Mouse (Mus musculus) embryonic facial prominence, embryonic 14.5 days (tissue): ENCODE results near the gene Inhbc. TPM values are rescaled to one million over a fixed set of nuclear protein-coding genes. Genes with fewer than 3 reads are reported as not detected.

Experiments used
- ATAC-seq: fragments of 200-750 bp; cut with Nextera tagmentation; 2 replicates; pipeline ENCODE4 v1.8.0; 2017; ENCODE audit warnings: low read depth, moderate number of reproducible peaks, moderate TSS enrichment
- DNase-seq: peaks from one replicate; pipeline ENCODE4 v3.0.0-alpha.2; 2015; ENCODE audit warnings: low spot score
- H3K27ac ChIP-seq: fragments of 300-500 bp; sonication (generic); replicated peaks from 2 replicates; pipeline ENCODE4 v1.5.1; 2014; ENCODE audit warnings: low read depth, mild to moderate bottlenecking, low read length, moderate library complexity
- H3K27me3 ChIP-seq: fragments of 300-500 bp; sonication (generic); replicated peaks from 2 replicates; pipeline ENCODE4 v1.6.1; 2014; ENCODE audit warnings: low read length; ENCODE audit not compliant: control insufficient read depth, insufficient read depth
- H3K36me3 ChIP-seq: fragments of 300-500 bp; sonication (generic); 2 replicates; pipeline ENCODE4 v1.6.1; 2014; ENCODE audit warnings: low read length, mixed read lengths; ENCODE audit not compliant: control insufficient read depth, insufficient read depth
- H3K4me1 ChIP-seq: fragments of 300-500 bp; sonication (generic); 2 replicates; pipeline ENCODE4 v1.6.1; 2014; ENCODE audit warnings: antibody characterized with exemption, low read length; ENCODE audit not compliant: control insufficient read depth, insufficient read depth
- H3K4me2 ChIP-seq: fragments of 300-500 bp; sonication (generic); 2 replicates; pipeline ENCODE4 v1.6.1; 2014; ENCODE audit warnings: low read depth, mild to moderate bottlenecking, low read length, moderate library complexity, mixed read lengths
- H3K4me3 ChIP-seq: fragments of 300-500 bp; sonication (generic); 2 replicates; pipeline ENCODE4 v1.5.1; 2014; ENCODE audit warnings: low read depth, mild to moderate bottlenecking, low read length
- H3K9ac ChIP-seq: fragments of 300-500 bp; sonication (generic); 2 replicates; pipeline ENCODE4 v1.6.1; 2014; ENCODE audit warnings: low read depth, mild to moderate bottlenecking, low read length, moderate library complexity, mixed read lengths
- H3K9me3 ChIP-seq: fragments of 300-500 bp; sonication (generic); 2 replicates; pipeline ENCODE4 v1.6.1; 2016; ENCODE audit warnings: low read length; ENCODE audit not compliant: control insufficient read depth
- whole genome bisulfite sequencing: fragments of 180-500 bp; shearing (Covaris S2); extraction: QIAGEN DNeasy Blood & Tissue Kit; methylation state at CpG from one replicate; pipeline ENCODE4 v1.1.7; 2014; 5-methylcytosine and 5-hydroxymethylcytosine counted together
- polyA plus RNA-seq: library from polyadenylated mRNA; unstranded; fragments of >200 nt; fragmentation: Nextera tagmentation; extraction: Ambion mirVana; gene quantifications from 2 replicates; pipeline ENCODE4 v1.2.1, GENCODE M21; 2014

Gene Inhbc
- polyA plus RNA-seq, 1 experiment from 2014 or later, result not detected

DNA sequence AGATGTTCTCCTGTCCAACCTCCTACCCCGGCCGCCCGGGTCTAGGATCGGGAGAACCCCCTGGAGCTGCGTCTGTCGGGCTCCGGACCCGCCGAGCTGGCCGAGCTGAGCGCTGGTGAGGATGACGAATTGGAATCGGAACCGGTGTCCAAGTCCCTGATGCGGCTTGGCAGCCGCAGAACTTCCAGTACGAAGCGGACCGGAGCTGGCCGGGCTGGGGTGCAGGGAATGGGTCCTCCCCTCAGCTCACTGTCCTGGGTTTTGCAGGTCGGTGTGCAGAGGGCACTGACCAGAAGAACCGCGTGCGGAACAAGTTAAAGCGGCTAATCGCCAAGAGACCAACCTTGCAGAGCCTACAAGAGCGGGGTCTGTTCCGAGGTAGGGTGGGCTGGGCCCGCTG lies 43.4 kb downstream of the Inhbc start:
- H3K27ac ChIP-seq, result no peak overlapping the region
- peak overlapping the region; percentile 39 for H3K4me3 ChIP-seq
- ATAC-seq, result no peak
- H3K4me1 ChIP-seq, result 0 out of 2 replicates have a peak, but pooled peaks cover 9% of the 10 kb centered on the region
- no peak for DNase-seq
- peaks cover 12% of the 10 kb centered on the region for H3K36me3 ChIP-seq
- no peaks in the 10 kb centered on the region for H3K9me3 ChIP-seq
- H3K27me3 ChIP-seq, result peaks cover 58% of the 10 kb centered on the region
- H3K4me2 ChIP-seq, result peak overlapping the region; percentile 61
- 10% methylated on average over 29 of the region's 29 CpGs for WGBS
- H3K9ac ChIP-seq, result peak overlapping the region; percentile 43

DNA sequence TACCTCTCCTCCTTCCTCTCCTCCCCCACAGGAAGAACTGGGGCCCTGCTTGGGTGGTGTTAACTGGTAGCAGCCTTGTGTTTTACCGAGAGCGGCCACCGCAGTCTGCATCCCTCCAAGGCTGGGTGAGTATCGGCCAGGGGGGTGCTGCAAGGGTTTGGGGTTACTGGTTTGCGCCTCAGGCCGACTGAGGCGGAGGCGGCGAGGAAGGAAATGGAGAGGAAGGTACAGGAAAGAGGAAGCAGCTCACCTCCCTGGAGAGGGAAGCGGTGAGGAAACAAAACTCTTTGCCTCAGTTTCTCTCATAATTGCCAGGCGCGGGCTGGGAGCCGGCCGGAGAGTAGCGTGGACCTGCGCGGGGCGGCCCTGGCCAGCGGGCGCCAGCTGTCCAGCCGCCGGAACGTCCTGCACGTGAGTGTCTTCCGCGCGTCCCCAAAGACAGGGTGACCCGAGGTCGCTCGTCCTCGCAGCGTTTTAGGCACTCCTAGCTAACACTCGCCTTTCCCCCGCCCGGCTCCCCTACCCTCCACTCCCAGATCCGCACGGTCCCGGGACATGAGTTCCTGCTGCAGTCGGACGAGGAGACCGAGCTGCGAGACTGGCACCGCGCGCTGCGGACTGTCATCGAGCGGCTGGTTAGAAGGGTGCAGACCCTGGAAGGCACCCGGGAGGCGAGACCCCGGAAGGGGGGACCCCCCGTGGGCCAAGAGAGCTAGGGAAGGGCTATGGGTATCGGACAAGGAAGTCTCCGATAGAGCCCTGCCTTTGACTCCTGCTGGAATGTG lies 44.0 kb downstream of the Inhbc start:
- DNase-seq (no peak), ATAC-seq (peak; percentile 32)
- Histone ChIP-seq H3K4me2 (peak overlapping the region; percentile 61), H3K4me1 (0 out of 2 replicates have a peak, but pooled peaks cover 9% of the 10 kb centered on the region), H3K27me3 (peaks cover 58% of the 10 kb centered on the region), H3K27ac (no peak overlapping the region), H3K9me3 (no peaks in the 10 kb centered on the region), H3K4me3 (peak overlapping the region; percentile 39), H3K9ac (peak overlapping the region; percentile 43), H3K36me3 (peaks cover 7% of the 10 kb centered on the region; the same call in 1 of the 2 replicates)
- WGBS, result 3% methylated on average over 38 of the region's 54 CpGs

- 30% methylated on average over 14 of the region's 14 CpGs for WGBS
- no peak for DNase-seq
- peaks cover 58% of the 10 kb centered on the region for H3K27me3 ChIP-seq
Observed at GRCm38 (mm10) chr10:127325454-127326016, 44.7 kb downstream of the Inhbc start.

DNA sequence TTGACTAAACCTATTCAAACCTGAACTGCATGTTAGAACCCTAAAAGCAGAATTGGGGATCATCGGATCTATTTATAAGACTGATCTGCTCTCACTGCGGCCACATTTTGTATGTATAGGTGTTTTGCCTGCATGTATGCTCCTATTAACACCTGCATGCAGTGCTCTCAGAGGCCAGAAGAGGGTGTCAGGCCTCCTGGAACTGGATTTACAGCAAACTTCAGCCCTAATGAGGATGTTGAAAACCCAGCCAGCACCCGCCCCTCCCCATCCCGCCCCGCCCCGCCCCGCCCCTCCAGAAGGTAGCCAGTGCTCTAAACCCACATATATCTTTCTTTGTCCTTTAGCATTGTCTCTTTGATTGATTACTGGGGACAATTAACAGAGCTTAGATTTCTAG lies 45.7 kb downstream of the Inhbc start:
- Histone ChIP-seq H3K4me2 (no peak overlapping the region), H3K4me1 (0 out of 2 replicates have a peak, but pooled peaks cover 9% of the 10 kb centered on the region), H3K27me3 (peaks cover 58% of the 10 kb centered on the region), H3K4me3 (no peak overlapping the region), H3K9me3 (no peaks in the 10 kb centered on the region), H3K27ac (no peak overlapping the region), H3K36me3 (no peaks in the 10 kb centered on the region), H3K9ac (no peak overlapping the region)
- DNase-seq (peak; percentile 76), ATAC-seq (no peak)
- 8% methylated on average over 7 of the region's 7 CpGs for whole genome bisulfite sequencing

More at GRCm38 (mm10) chr10:127325454-127326016, 44.7 kb downstream of the Inhbc start:
- no peaks in the 10 kb centered on the region for H3K9me3 ChIP-seq
- ATAC-seq, result no peak
- 0 out of 2 replicates have a peak, but pooled peaks cover under 1% of the 10 kb centered on the region for H3K36me3 ChIP-seq
- no peak overlapping the region for H3K27ac ChIP-seq
- peak overlapping the region; percentile 43; the same call in 1 of the 2 replicates for H3K9ac ChIP-seq
- peak overlapping the region; percentile 61 for H3K4me2 ChIP-seq
- H3K4me1 ChIP-seq, result 0 out of 2 replicates have a peak, but pooled peaks cover 9% of the 10 kb centered on the region
- peak overlapping the region; percentile 39 for H3K4me3 ChIP-seq

DNA sequence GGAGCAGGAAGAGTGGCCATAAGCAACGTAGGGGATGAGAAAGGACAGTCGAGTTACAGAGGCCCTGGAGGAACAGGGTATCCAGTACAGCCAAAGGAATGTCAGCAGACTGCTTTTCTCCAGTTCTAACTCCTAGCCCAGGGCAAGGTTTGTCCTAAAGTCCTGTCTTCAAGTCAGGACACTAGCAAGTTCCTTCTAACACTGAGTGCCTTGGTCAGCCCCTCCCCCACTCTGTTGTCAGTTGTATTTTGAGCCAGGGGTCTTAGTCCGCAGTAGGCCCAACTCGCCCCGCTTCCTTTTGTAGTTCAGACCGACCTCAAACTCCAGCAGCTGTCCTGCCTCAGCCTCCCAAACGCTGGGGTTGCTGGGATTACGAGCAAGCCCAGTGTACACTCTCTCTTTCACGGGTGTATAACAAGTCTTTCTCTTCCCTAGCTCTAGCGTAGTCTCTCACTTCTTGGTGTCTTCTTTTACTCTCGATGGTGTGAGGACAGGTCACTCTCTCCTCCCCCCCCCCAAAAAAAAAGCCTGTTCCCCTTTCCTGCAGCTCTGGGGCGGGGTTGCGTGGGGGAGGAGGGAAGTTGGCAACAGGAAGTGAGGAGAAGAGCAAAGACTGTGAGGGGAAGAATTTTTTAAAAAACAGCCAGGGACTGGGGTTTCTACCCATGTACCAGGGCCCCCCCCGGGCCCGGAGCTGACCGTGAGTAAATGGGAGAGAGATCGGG lies 46.9 kb downstream of the Inhbc start:
- H3K9ac ChIP-seq, result no peak overlapping the region
- DNase-seq (no peak), ATAC-seq (no peak)
- H3K4me2 ChIP-seq, result no peak overlapping the region
- no peak overlapping the region for H3K27ac ChIP-seq
- H3K4me1 ChIP-seq, result 0 out of 2 replicates have a peak, but pooled peaks cover 9% of the 10 kb centered on the region
- H3K9me3 ChIP-seq, result no peaks in the 10 kb centered on the region
- WGBS, result 76% methylated on average over 17 of the region's 17 CpGs
- no peaks in the 10 kb centered on the region for H3K36me3 ChIP-seq
- no peak overlapping the region for H3K4me3 ChIP-seq
- H3K27me3 ChIP-seq, result peaks cover 51% of the 10 kb centered on the region

- DNase-seq, result no peak
- WGBS, result 72% methylated on average over 4 of the region's 4 CpGs
- H3K36me3 ChIP-seq, result no peaks in the 10 kb centered on the region
Observed at GRCm38 (mm10) chr10:127322669-127323068, 47.6 kb downstream of the Inhbc start.

DNA sequence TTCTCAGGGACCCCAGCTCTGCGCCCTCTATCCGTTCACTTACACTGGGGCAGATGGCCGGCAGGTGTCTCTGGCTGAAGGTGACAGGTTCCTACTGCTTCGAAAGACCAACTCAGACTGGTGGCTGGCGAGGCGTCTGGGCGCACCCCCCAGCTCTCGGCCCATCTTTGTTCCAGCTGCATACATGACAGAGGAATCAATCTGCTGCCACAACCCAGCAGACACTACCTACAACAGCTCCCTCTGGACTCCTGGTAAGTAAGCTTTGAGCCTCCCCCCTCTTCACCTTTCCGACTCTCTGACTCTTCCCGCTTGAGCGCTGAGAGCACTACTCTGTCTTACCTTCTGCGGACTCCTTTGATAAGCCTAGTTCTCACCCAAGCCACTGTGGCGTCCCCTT lies 48.1 kb downstream of the Inhbc start:
- Histone ChIP-seq H3K36me3 (no peaks in the 10 kb centered on the region), H3K4me3 (no peak overlapping the region), H3K27me3 (peaks cover 39% of the 10 kb centered on the region), H3K4me1 (0 out of 2 replicates have a peak, but pooled peaks cover 9% of the 10 kb centered on the region), H3K4me2 (no peak overlapping the region), H3K27ac (no peak overlapping the region), H3K9ac (no peak overlapping the region), H3K9me3 (no peaks in the 10 kb centered on the region)
- ATAC-seq, result no peak
- DNase-seq, result no peak
- 55% methylated on average over 13 of the region's 13 CpGs for WGBS

More at GRCm38 (mm10) chr10:127322669-127323068, 47.6 kb downstream of the Inhbc start:
- Histone ChIP-seq H3K9ac (no peak overlapping the region), H3K9me3 (no peaks in the 10 kb centered on the region), H3K4me3 (no peak overlapping the region), H3K4me1 (0 out of 2 replicates have a peak, but pooled peaks cover 9% of the 10 kb centered on the region), H3K27ac (no peak overlapping the region), H3K27me3 (peaks cover 44% of the 10 kb centered on the region), H3K4me2 (no peak overlapping the region)
- ATAC-seq, result no peak

DNA sequence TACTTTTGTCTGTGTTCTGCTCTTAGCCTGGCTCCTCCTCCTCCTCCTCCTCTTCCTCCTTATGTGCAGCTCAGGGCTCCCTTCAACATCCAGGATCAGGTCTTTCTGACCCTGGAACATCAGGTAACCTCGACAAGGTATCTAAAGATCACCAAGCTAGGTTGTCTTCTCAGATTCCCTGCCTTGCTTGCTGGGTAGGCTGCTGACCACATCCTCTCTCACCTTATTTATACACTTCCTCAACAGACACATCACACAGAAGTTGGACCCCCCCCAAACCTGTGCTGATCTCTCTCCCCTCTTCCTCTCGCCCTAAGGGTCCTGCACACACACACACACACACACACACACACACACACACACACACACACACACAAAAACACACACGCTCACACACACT lies 48.6 kb downstream of the Inhbc start, which contains the start of gene Arhgap9:
Gene Arhgap9, plus strand, starts transcription at position 344 of the 400 bp plus-strand sequence.
- H3K27me3 ChIP-seq, result peaks cover 34% of the 10 kb centered on the region
- ATAC-seq, result no peak
- no peaks in the 10 kb centered on the region for H3K36me3 ChIP-seq
- H3K4me1 ChIP-seq, result 0 out of 2 replicates have a peak, but pooled peaks cover 6% of the 10 kb centered on the region
- DNase-seq, result no peak
- H3K9ac ChIP-seq, result no peak within 1 kb of the TSS
- H3K4me2 ChIP-seq, result no peak within 1 kb of the TSS
- 77% methylated on average over 3 of the region's 3 CpGs for WGBS
- H3K9me3 ChIP-seq, result no peaks in the 10 kb centered on the region
- H3K27ac ChIP-seq, result no peak within 1 kb of the TSS
- no peak within 1 kb of the TSS for H3K4me3 ChIP-seq
